Mouse (Mus musculus) intestine, embryonic 15.5 days (tissue): Measurements from ENCODE around the gene Epha7. TPM values are rescaled to one million over a fixed set of nuclear protein-coding genes. Genes with fewer than 3 reads are reported as not detected.

Source experiments
- ATAC-seq: fragments of 200-750 bp; cut with Nextera tagmentation; 2 replicates; pipeline ENCODE4 v1.8.0; 2017; ENCODE audit warnings: moderate TSS enrichment, moderate library complexity
- H3K27ac ChIP-seq: fragments of 300-500 bp; sonication (generic); 2 replicates; pipeline ENCODE4 v1.5.1; 2015; ENCODE audit warnings: mild to moderate bottlenecking, inconsistent platforms
- H3K27me3 ChIP-seq: fragments of 300-500 bp; sonication (generic); replicated peaks from 2 replicates; pipeline ENCODE4 v1.6.1; 2015; ENCODE audit warnings: inconsistent platforms
- H3K36me3 ChIP-seq: fragments of 300-500 bp; sonication (generic); 2 replicates; pipeline ENCODE4 v1.6.1; 2015; ENCODE audit warnings: inconsistent platforms
- H3K4me1 ChIP-seq: fragments of 300-500 bp; sonication (generic); replicated peaks from 2 replicates; pipeline ENCODE4 v1.6.1; 2015; ENCODE audit warnings: inconsistent platforms
- H3K4me2 ChIP-seq: fragments of 300-500 bp; sonication (generic); replicated peaks from 2 replicates; pipeline ENCODE4 v1.6.1; 2015; ENCODE audit warnings: mild to moderate bottlenecking, inconsistent platforms
- H3K4me3 ChIP-seq: fragments of 300-500 bp; sonication (generic); replicated peaks from 2 replicates; pipeline ENCODE4 v1.5.1; 2015; ENCODE audit warnings: inconsistent platforms
- H3K9ac ChIP-seq: fragments of 300-500 bp; sonication (generic); 2 replicates; pipeline ENCODE4 v1.6.1; 2015; ENCODE audit warnings: inconsistent platforms
- H3K9me3 ChIP-seq: fragments of 300-500 bp; sonication (generic); 2 replicates; pipeline ENCODE4 v1.6.1; 2016; ENCODE audit warnings: inconsistent platforms
- WGBS: fragments of 180-500 bp; shearing (Covaris S2); methylation state at CpG from one replicate; pipeline ENCODE4 v1.1.7; 2015; 5-methylcytosine and 5-hydroxymethylcytosine counted together
- polyA plus RNA-seq: library from polyadenylated mRNA; unstranded; fragments of >200 nt; fragmentation: Nextera tagmentation; extraction: Ambion mirVana; gene quantifications from 2 replicates; pipeline ENCODE4 v1.2.1, GENCODE M21; 2015

The Epha7 gene
- polyA plus RNA-seq, 1 experiment from 2014 or later: 20.0 TPM

- WGBS: 96% methylated on average over 2 of the region's 2 CpGs
- Histone ChIP-seq H3K9me3 (no peaks in the 10 kb centered on the region), H3K4me2 (no peak overlapping the region), H3K36me3 (no peaks in the 10 kb centered on the region), H3K9ac (no peak overlapping the region), H3K27ac (no peak overlapping the region), H3K4me3 (no peak overlapping the region), H3K27me3 (no peaks in the 10 kb centered on the region), H3K4me1 (no peaks in the 10 kb centered on the region)
- ATAC-seq: no peak
These were observed 94.1 kb downstream of the Epha7 start for GRCm38 (mm10) chr4:28906985-28907384.

- ATAC-seq: no peak
- WGBS: 72% methylated on average over 4 of the region's 4 CpGs
- H3K4me3 ChIP-seq: no peak overlapping the region
- no peaks in the 10 kb centered on the region for H3K36me3 ChIP-seq
- no peak overlapping the region for H3K27ac ChIP-seq
- no peak overlapping the region for H3K4me2 ChIP-seq
- no peaks in the 10 kb centered on the region for H3K4me1 ChIP-seq
- no peak overlapping the region for H3K9ac ChIP-seq
- no peaks in the 10 kb centered on the region for H3K9me3 ChIP-seq
- no peaks in the 10 kb centered on the region for H3K27me3 ChIP-seq
These were observed 97.2 kb downstream of the Epha7 start for GRCm38 (mm10) chr4:28910127-28910526.

GRCm38 (mm10) chr4:28912028-28912427 lies 99.1 kb downstream of the Epha7 start:
- WGBS: 76% methylated on average over 2 of the region's 2 CpGs

GRCm38 (mm10) chr4:28913613-28914012 lies 100.7 kb downstream of the Epha7 start:
- no peak overlapping the region for H3K4me3 ChIP-seq
- no peak overlapping the region for H3K4me2 ChIP-seq
- no peak overlapping the region for H3K9ac ChIP-seq
- ATAC-seq: no peak
- no peaks in the 10 kb centered on the region for H3K9me3 ChIP-seq
- H3K27ac ChIP-seq: no peak overlapping the region
- WGBS: 77% methylated on average over 2 of the region's 2 CpGs
- no peaks in the 10 kb centered on the region for H3K36me3 ChIP-seq
- no peaks in the 10 kb centered on the region for H3K27me3 ChIP-seq
- no peaks in the 10 kb centered on the region for H3K4me1 ChIP-seq

More at GRCm38 (mm10) chr4:28912028-28912427, 99.1 kb downstream of the Epha7 start:
- Histone ChIP-seq H3K4me3 (no peak overlapping the region), H3K4me2 (no peak overlapping the region), H3K9ac (no peak overlapping the region), H3K36me3 (no peaks in the 10 kb centered on the region), H3K27ac (no peak overlapping the region), H3K4me1 (no peaks in the 10 kb centered on the region), H3K9me3 (no peaks in the 10 kb centered on the region), H3K27me3 (no peaks in the 10 kb centered on the region)
- ATAC-seq: no peak

GRCm38 (mm10) chr4:28920645-28921044 lies 107.7 kb downstream of the Epha7 start:
- no peaks in the 10 kb centered on the region for H3K36me3 ChIP-seq

GRCm38 (mm10) chr4:28926072-28926471 lies 113.1 kb downstream of the Epha7 start:
- H3K4me1 ChIP-seq: no peaks in the 10 kb centered on the region
- no peak overlapping the region for H3K9ac ChIP-seq
- WGBS: 64% methylated on average over 4 of the region's 4 CpGs
- H3K27me3 ChIP-seq: no peaks in the 10 kb centered on the region
- no peak overlapping the region for H3K4me3 ChIP-seq
- H3K27ac ChIP-seq: no peak overlapping the region
- H3K36me3 ChIP-seq: no peaks in the 10 kb centered on the region
- no peaks in the 10 kb centered on the region for H3K9me3 ChIP-seq
- H3K4me2 ChIP-seq: no peak overlapping the region
- ATAC-seq: no peak

More at GRCm38 (mm10) chr4:28920645-28921044, 107.7 kb downstream of the Epha7 start:
- Histone ChIP-seq H3K9ac (no peak overlapping the region), H3K27ac (no peak overlapping the region), H3K27me3 (no peaks in the 10 kb centered on the region), H3K9me3 (no peaks in the 10 kb centered on the region), H3K4me2 (no peak overlapping the region), H3K4me1 (no peaks in the 10 kb centered on the region), H3K4me3 (no peak overlapping the region)
- ATAC-seq: no peak
- WGBS: 79% methylated on average over 6 of the region's 6 CpGs

- no peak overlapping the region for H3K4me3 ChIP-seq
- H3K27me3 ChIP-seq: no peaks in the 10 kb centered on the region
- H3K4me2 ChIP-seq: no peak overlapping the region
- H3K27ac ChIP-seq: no peak overlapping the region
- H3K4me1 ChIP-seq: no peaks in the 10 kb centered on the region
- ATAC-seq: no peak
- H3K9ac ChIP-seq: no peak overlapping the region
- no peaks in the 10 kb centered on the region for H3K36me3 ChIP-seq
- no peaks in the 10 kb centered on the region for H3K9me3 ChIP-seq
- 82% methylated on average over 4 of the region's 4 CpGs for WGBS
These were observed 120.5 kb downstream of the Epha7 start for GRCm38 (mm10) chr4:28933431-28933830.

GRCm38 (mm10) chr4:28934802-28935201 lies 121.9 kb downstream of the Epha7 start:
- no peak overlapping the region for H3K9ac ChIP-seq
- no peaks in the 10 kb centered on the region for H3K9me3 ChIP-seq
- no peak overlapping the region for H3K4me3 ChIP-seq
- ATAC-seq: no peak
- no peaks in the 10 kb centered on the region for H3K27me3 ChIP-seq
- no peaks in the 10 kb centered on the region for H3K4me1 ChIP-seq
- H3K27ac ChIP-seq: no peak overlapping the region
- H3K36me3 ChIP-seq: no peaks in the 10 kb centered on the region
- 74% methylated on average over 10 of the region's 10 CpGs for WGBS
- no peak overlapping the region for H3K4me2 ChIP-seq

- H3K4me3 ChIP-seq: no peak overlapping the region
- 80% methylated on average over 11 of the region's 11 CpGs for WGBS
- no peaks in the 10 kb centered on the region for H3K9me3 ChIP-seq
- no peaks in the 10 kb centered on the region for H3K27me3 ChIP-seq
- H3K9ac ChIP-seq: no peak overlapping the region
- H3K4me2 ChIP-seq: no peak overlapping the region
- H3K36me3 ChIP-seq: no peaks in the 10 kb centered on the region
- no peak overlapping the region for H3K27ac ChIP-seq
- no peaks in the 10 kb centered on the region for H3K4me1 ChIP-seq
- ATAC-seq: no peak
These were observed 122.6 kb downstream of the Epha7 start for GRCm38 (mm10) chr4:28935567-28935966.

- Histone ChIP-seq H3K36me3 (no peaks in the 10 kb centered on the region), H3K4me3 (no peak overlapping the region), H3K27me3 (no peaks in the 10 kb centered on the region), H3K27ac (no peak overlapping the region), H3K4me2 (no peak overlapping the region), H3K4me1 (no peaks in the 10 kb centered on the region), H3K9ac (no peak overlapping the region), H3K9me3 (no peaks in the 10 kb centered on the region)
- ATAC-seq: no peak
- 94% methylated on average over 2 of the region's 2 CpGs for WGBS
These were observed 127.8 kb downstream of the Epha7 start for GRCm38 (mm10) chr4:28940710-28941109.

- ATAC-seq: no peak
- Histone ChIP-seq H3K4me3 (no peak overlapping the region), H3K36me3 (no peaks in the 10 kb centered on the region), H3K4me1 (no peaks in the 10 kb centered on the region), H3K9ac (no peak overlapping the region), H3K27ac (no peak overlapping the region), H3K4me2 (no peak overlapping the region), H3K27me3 (no peaks in the 10 kb centered on the region), H3K9me3 (no peaks in the 10 kb centered on the region)
- WGBS: 86% methylated on average over 6 of the region's 6 CpGs
These were observed 131.3 kb downstream of the Epha7 start for GRCm38 (mm10) chr4:28944237-28944636.

- no peak overlapping the region for H3K4me2 ChIP-seq
- H3K27me3 ChIP-seq: no peaks in the 10 kb centered on the region
- no peaks in the 10 kb centered on the region for H3K9me3 ChIP-seq
- ATAC-seq: no peak
- H3K9ac ChIP-seq: no peak overlapping the region
- H3K4me1 ChIP-seq: no peaks in the 10 kb centered on the region
- no peak overlapping the region for H3K27ac ChIP-seq
- H3K36me3 ChIP-seq: no peaks in the 10 kb centered on the region
- 94% methylated on average over 9 of the region's 9 CpGs for WGBS
- H3K4me3 ChIP-seq: no peak overlapping the region
These were observed 148.1 kb downstream of the Epha7 start for GRCm38 (mm10) chr4:28960889-28961560.

- no peaks in the 10 kb centered on the region for H3K4me1 ChIP-seq
- no peaks in the 10 kb centered on the region for H3K27me3 ChIP-seq
- ATAC-seq: no peak
- no peaks in the 10 kb centered on the region for H3K9me3 ChIP-seq
- H3K9ac ChIP-seq: no peak overlapping the region
- no peak overlapping the region for H3K4me3 ChIP-seq
- WGBS: 67% methylated on average over 3 of the region's 3 CpGs
- no peak overlapping the region for H3K27ac ChIP-seq
- no peaks in the 10 kb centered on the region for H3K36me3 ChIP-seq
- H3K4me2 ChIP-seq: no peak overlapping the region
These were observed 154.8 kb downstream of the Epha7 start for GRCm38 (mm10) chr4:28967584-28968315.
